Mouse (Mus musculus) limb, embryonic 15.5 days (tissue): ENCODE measurements around the gene Ivd. TPM values are rescaled to one million over a fixed set of nuclear protein-coding genes. Genes with fewer than 3 reads are reported as not detected.
A peak's percentile ranks its signal among the peaks of the same experiment; 100 is the strongest.

ENCODE experiments used
- ATAC-seq: fragments of 200-750 bp; cut with Nextera tagmentation; 2 replicates; pipeline ENCODE4 v1.8.0; 2017; ENCODE audit warnings: low read depth, moderate TSS enrichment; ENCODE audit not compliant: insufficient number of reproducible peaks, low FRiP score, low TSS enrichment
- H3K27ac ChIP-seq: fragments of 300-500 bp; sonication (generic); 2 replicates; pipeline ENCODE4 v1.5.1; 2015; ENCODE audit warnings: moderate library complexity, mild to moderate bottlenecking, inconsistent platforms
- H3K27me3 ChIP-seq: fragments of 300-500 bp; sonication (generic); 2 replicates; pipeline ENCODE4 v1.6.1; 2015; ENCODE audit warnings: inconsistent platforms
- H3K36me3 ChIP-seq: fragments of 300-500 bp; sonication (generic); 2 replicates; pipeline ENCODE4 v1.6.1; 2015; ENCODE audit warnings: inconsistent platforms
- H3K4me1 ChIP-seq: fragments of 300-500 bp; sonication (generic); 2 replicates; pipeline ENCODE4 v1.6.1; 2015; ENCODE audit warnings: inconsistent platforms
- H3K4me2 ChIP-seq: fragments of 300-500 bp; sonication (generic); 2 replicates; pipeline ENCODE4 v1.6.1; 2015; ENCODE audit warnings: mild to moderate bottlenecking, inconsistent platforms
- H3K4me3 ChIP-seq: fragments of 300-500 bp; sonication (generic); 2 replicates; pipeline ENCODE4 v1.5.1; 2015; ENCODE audit warnings: mild to moderate bottlenecking, inconsistent platforms
- H3K9ac ChIP-seq: fragments of 300-500 bp; sonication (generic); 2 replicates; pipeline ENCODE4 v1.6.1; 2015; ENCODE audit warnings: inconsistent platforms
- H3K9me3 ChIP-seq: fragments of 300-500 bp; sonication (generic); 2 replicates; pipeline ENCODE4 v1.6.1; 2016; ENCODE audit warnings: inconsistent platforms
- WGBS: fragments of 180-500 bp; shearing (Covaris S2); methylation state at CpG from one replicate; pipeline ENCODE4 v1.1.7; 2015; 5-methylcytosine and 5-hydroxymethylcytosine counted together
- polyA plus RNA-seq: library from polyadenylated mRNA; unstranded; fragments of >200 nt; fragmentation: Nextera tagmentation; extraction: Ambion mirVana; gene quantifications from 2 replicates; pipeline ENCODE4 v1.2.1, GENCODE M21; 2015

The Ivd gene
- polyA plus RNA-seq, 1 experiment from 2014 or later, result 70.7 TPM

- no peak overlapping the region for H3K4me2 ChIP-seq
- no peak overlapping the region for H3K4me3 ChIP-seq
These were observed 25.7 kb downstream of the Ivd start for GRCm38 (mm10) chr2:118887440-118887839.

GRCm38 (mm10) chr2:118887845-118888548, 26.2 kb downstream of the Ivd start:
- H3K27me3 ChIP-seq, result peaks cover 30% of the 10 kb centered on the region; the same call in 1 of the 2 replicates

More at GRCm38 (mm10) chr2:118887440-118887839, 25.7 kb downstream of the Ivd start:
- no peak overlapping the region for H3K9ac ChIP-seq
- no peaks in the 10 kb centered on the region for H3K9me3 ChIP-seq
- no peak overlapping the region for H3K27ac ChIP-seq
- H3K27me3 ChIP-seq, result peaks cover 25% of the 10 kb centered on the region; the same call in 1 of the 2 replicates
- H3K4me1 ChIP-seq, result peaks cover 10% of the 10 kb centered on the region
- no peak for ATAC-seq
- WGBS, result 68% methylated on average over 13 of the region's 13 CpGs
- no peaks in the 10 kb centered on the region for H3K36me3 ChIP-seq

GRCm38 (mm10) chr2:118891173-118891572, 29.4 kb downstream of the Ivd start:
- no peaks in the 10 kb centered on the region for H3K9me3 ChIP-seq
- no peak overlapping the region for H3K27ac ChIP-seq
- ATAC-seq, result no peak
- peaks cover 9% of the 10 kb centered on the region for H3K4me1 ChIP-seq
- H3K36me3 ChIP-seq, result no peaks in the 10 kb centered on the region
- peaks cover 38% of the 10 kb centered on the region for H3K27me3 ChIP-seq
- no peak overlapping the region for H3K4me2 ChIP-seq
- 85% methylated on average over 4 of the region's 4 CpGs for WGBS
- H3K4me3 ChIP-seq, result no peak overlapping the region
- no peak overlapping the region for H3K9ac ChIP-seq

More at GRCm38 (mm10) chr2:118887845-118888548, 26.2 kb downstream of the Ivd start:
- H3K4me1 ChIP-seq, result peaks cover 8% of the 10 kb centered on the region
- 20% methylated on average over 14 of the region's 14 CpGs for WGBS
- no peak overlapping the region for H3K9ac ChIP-seq
- H3K4me2 ChIP-seq, result no peak overlapping the region
- H3K4me3 ChIP-seq, result no peak overlapping the region
- no peaks in the 10 kb centered on the region for H3K36me3 ChIP-seq
- ATAC-seq, result no peak
- H3K9me3 ChIP-seq, result no peaks in the 10 kb centered on the region
- no peak overlapping the region for H3K27ac ChIP-seq

GRCm38 (mm10) chr2:118895990-118896913, 34.5 kb downstream of the Ivd start:
- 4% methylated on average over 37 of the region's 38 CpGs for WGBS
- H3K4me3 ChIP-seq, result peak overlapping the region; percentile 50
- ATAC-seq, result no peak
- H3K36me3 ChIP-seq, result no peaks in the 10 kb centered on the region
- H3K27me3 ChIP-seq, result peaks cover 75% of the 10 kb centered on the region
- peak overlapping the region; percentile 94 for H3K4me2 ChIP-seq
- peak overlapping the region; percentile 29 for H3K9ac ChIP-seq
- no peaks in the 10 kb centered on the region for H3K9me3 ChIP-seq
- no peak overlapping the region for H3K27ac ChIP-seq
- H3K4me1 ChIP-seq, result peaks cover 38% of the 10 kb centered on the region

- no peak for ATAC-seq
- Histone ChIP-seq H3K4me1 (peaks cover 41% of the 10 kb centered on the region), H3K36me3 (no peaks in the 10 kb centered on the region), H3K4me3 (peak overlapping the region; percentile 50), H3K27me3 (peaks cover 72% of the 10 kb centered on the region), H3K9ac (peak overlapping the region; percentile 29; the same call in 1 of the 2 replicates), H3K9me3 (no peaks in the 10 kb centered on the region), H3K27ac (no peak overlapping the region), H3K4me2 (peak overlapping the region; percentile 94)
- 1% methylated on average over 13 of the region's 13 CpGs for WGBS
These were observed 35.1 kb downstream of the Ivd start for GRCm38 (mm10) chr2:118896914-118897291.

GRCm38 (mm10) chr2:118897392-118897791, 35.6 kb downstream of the Ivd start:
- peaks cover 71% of the 10 kb centered on the region for H3K27me3 ChIP-seq
- peak overlapping the region; percentile 94 for H3K4me2 ChIP-seq
- H3K27ac ChIP-seq, result no peak overlapping the region
- no peak for ATAC-seq
- H3K36me3 ChIP-seq, result no peaks in the 10 kb centered on the region
- peaks cover 42% of the 10 kb centered on the region for H3K4me1 ChIP-seq
- no peaks in the 10 kb centered on the region for H3K9me3 ChIP-seq
- peak overlapping the region; percentile 50 for H3K4me3 ChIP-seq
- H3K9ac ChIP-seq, result 0 out of 2 replicates have a peak overlapping the region, but pooled peaks have one; percentile 29
- WGBS, result 3% methylated on average over 7 of the region's 7 CpGs

- 2% methylated on average over 11 of the region's 11 CpGs for WGBS
- Histone ChIP-seq H3K4me2 (no peak overlapping the region), H3K36me3 (no peaks in the 10 kb centered on the region), H3K9ac (no peak overlapping the region), H3K27me3 (peaks cover 68% of the 10 kb centered on the region), H3K4me3 (0 out of 2 replicates have a peak overlapping the region, but pooled peaks have one; percentile 1), H3K27ac (no peak overlapping the region), H3K4me1 (peaks cover 46% of the 10 kb centered on the region), H3K9me3 (no peaks in the 10 kb centered on the region)
- no peak for ATAC-seq
These were observed 36.1 kb downstream of the Ivd start for GRCm38 (mm10) chr2:118897808-118898207.

GRCm38 (mm10) chr2:118898771-118899170, 37.0 kb downstream of the Ivd start:
- Histone ChIP-seq H3K4me3 (no peak overlapping the region), H3K27me3 (peaks cover 69% of the 10 kb centered on the region), H3K9ac (no peak overlapping the region), H3K4me1 (peaks cover 54% of the 10 kb centered on the region), H3K27ac (no peak overlapping the region), H3K4me2 (no peak overlapping the region), H3K9me3 (no peaks in the 10 kb centered on the region), H3K36me3 (no peaks in the 10 kb centered on the region)
- WGBS, result 10% methylated on average over 4 of the region's 4 CpGs
- no peak for ATAC-seq

GRCm38 (mm10) chr2:118899306-118899705, 37.6 kb downstream of the Ivd start:
- Histone ChIP-seq H3K9me3 (no peaks in the 10 kb centered on the region), H3K9ac (no peak overlapping the region), H3K4me2 (no peak overlapping the region), H3K27me3 (peaks cover 74% of the 10 kb centered on the region), H3K27ac (no peak overlapping the region), H3K4me3 (no peak overlapping the region), H3K36me3 (no peaks in the 10 kb centered on the region), H3K4me1 (peaks cover 57% of the 10 kb centered on the region)
- no peak for ATAC-seq
- 23% methylated on average over 7 of the region's 7 CpGs for WGBS

- peak within 1 kb of the TSS; percentile 23; the same call in 1 of the 2 replicates for H3K9ac ChIP-seq
- H3K4me3 ChIP-seq, result peak within 1 kb of the TSS; percentile 91
- no peak within 1 kb of the TSS for H3K27ac ChIP-seq
- peaks cover 67% of the 10 kb centered on the region for H3K27me3 ChIP-seq
- ATAC-seq, result no peak
- peak within 1 kb of the TSS; percentile 98 for H3K4me2 ChIP-seq
- 3% methylated on average over 32 of the region's 32 CpGs for WGBS
- peaks cover 57% of the 10 kb centered on the region for H3K4me1 ChIP-seq
- no peaks in the 10 kb centered on the region for H3K9me3 ChIP-seq
- H3K36me3 ChIP-seq, result no peaks in the 10 kb centered on the region
These were observed 38.4 kb downstream of the Ivd start, which contains the start of gene Bahd1 for GRCm38 (mm10) chr2:118899981-118900825. Gene Bahd1 (plus strand): TSS chr2:118900377.

- Histone ChIP-seq H3K9me3 (no peaks in the 10 kb centered on the region), H3K4me1 (peaks cover 57% of the 10 kb centered on the region), H3K4me3 (peak overlapping the region; percentile 91), H3K9ac (peak overlapping the region; percentile 23; the same call in 1 of the 2 replicates), H3K36me3 (no peaks in the 10 kb centered on the region), H3K27ac (no peak overlapping the region), H3K27me3 (peaks cover 61% of the 10 kb centered on the region), H3K4me2 (peak overlapping the region; percentile 98)
- 0% methylated on average over 11 of the region's 11 CpGs for WGBS
- no peak; the same call in 1 of the 2 replicates for ATAC-seq
These were observed 39.0 kb downstream of the Ivd start for GRCm38 (mm10) chr2:118900826-118901140.
